20 mouse cellular contexts compared by ENCODE assay signal in the genomic region with DNA sequence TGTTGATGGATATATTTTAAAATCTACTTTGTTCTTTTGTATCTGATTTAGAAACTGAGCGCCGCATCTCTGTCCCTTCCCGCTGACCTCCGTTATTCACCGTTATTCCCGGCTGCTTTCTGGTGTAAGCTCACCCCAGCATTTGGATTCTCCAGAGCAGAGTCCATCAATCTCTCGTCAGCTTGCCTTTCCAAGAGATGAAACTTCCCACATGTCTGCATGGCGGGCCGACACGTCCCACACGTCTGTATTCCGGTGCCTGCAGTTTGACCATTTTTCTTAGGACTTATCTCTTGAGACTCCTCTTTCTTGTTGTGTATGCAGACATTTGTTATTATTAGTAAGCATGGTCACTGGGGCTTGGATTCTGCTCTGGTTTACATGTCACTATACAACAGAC. TPM values are rescaled to one million over a fixed set of nuclear protein-coding genes. Genes with fewer than 3 reads are reported as not detected.
DNase-seq lines count a peak whose midpoint lies in the region; ATAC-seq lines count a peak whose summit lies in the region.
"Had no signal": no experiment of that assay in that cellular context is flagged by ENCODE, and none has a peak within 500 bp of the region (broad histone marks: within the 10 kb centered on the region; RNA-seq: fewer than 3 reads in every experiment).

No protein-coding gene starts in this region.

- WGBS in heart, embryonic 15.5 days = 73% methylated on average over 12 of the region's 12 CpGs
- 54% methylated on average over 12 of the region's 12 CpGs for WGBS in intestine, embryonic 16.5 days

- H3K9me3 ChIP-seq in heart, embryonic 15.5 days (replicated peaks) = no peaks in the 10 kb centered on the region
- no peaks in the 10 kb centered on the region for H3K9me3 ChIP-seq in intestine, embryonic 16.5 days (ENCODE audit: control insufficient read depth, low read length)
- H3K9me3 ChIP-seq: embryonic facial prominence, embryonic 13.5 days; limb, embryonic 15.5 days; midbrain, embryonic 10.5 days; neural tube, embryonic 13.5 days had no signal

- no peaks in the 10 kb centered on the region for H3K27me3 ChIP-seq in heart, embryonic 15.5 days
- H3K27me3 ChIP-seq in intestine, embryonic 16.5 days (replicated peaks; ENCODE audit: control insufficient read depth, insufficient read depth, low read length) = no peaks in the 10 kb centered on the region
- H3K27me3 ChIP-seq: embryonic facial prominence, embryonic 13.5 days; limb, embryonic 15.5 days; neural tube, embryonic 13.5 days had no signal

- H3K4me3 ChIP-seq in heart, embryonic 15.5 days = no peak overlapping the region
- no peak overlapping the region for H3K4me3 ChIP-seq in intestine, embryonic 16.5 days (ENCODE audit: low read length)
- H3K4me3 ChIP-seq: embryonic facial prominence, embryonic 13.5 days; gastrocnemius, adult 2 months; limb, embryonic 15.5 days; midbrain, embryonic 10.5 days; neural tube, embryonic 13.5 days had no signal

- H3K4me2 ChIP-seq in heart, embryonic 15.5 days = no peak overlapping the region
- H3K4me2 ChIP-seq in intestine, embryonic 16.5 days (ENCODE audit: low read depth, low read length) = no peak overlapping the region
- H3K4me2 ChIP-seq: embryonic facial prominence, embryonic 13.5 days; hindbrain, embryonic 14.5 days; limb, embryonic 15.5 days; neural tube, embryonic 13.5 days had no signal

- intact Hi-C loops in heart, postnatal 25 days (cut with DNase I) = no loop called here

- no peak for DNase-seq in heart, postnatal 25 days (ENCODE audit: low spot score)
- peak; percentile 46 to 56 for DNase-seq in kidney, postnatal 4 days
- DNase-seq in kidney, adult 11 months = no peak
- peak; percentile 50 for DNase-seq in lung, postnatal 36 days
- DNase-seq in right cerebral cortex, postnatal 36 days (ENCODE audit: low spot score in 2 of 2) = no peak
- DNase-seq: adrenal gland, postnatal 10 days; B cell, adult 2 months; cerebellum, adult 18-20 months; cerebellum, postnatal 36 days; gastrocnemius, adult 2 months; kidney, postnatal 25 days; thymus, postnatal 36 days had no signal

- no peaks in the 10 kb centered on the region for H3K36me3 ChIP-seq in heart, embryonic 15.5 days
- no peaks in the 10 kb centered on the region for H3K36me3 ChIP-seq in intestine, embryonic 16.5 days (ENCODE audit: control insufficient read depth, insufficient read depth, low read length)
- H3K36me3 ChIP-seq: embryonic facial prominence, embryonic 13.5 days; limb, embryonic 15.5 days; midbrain, embryonic 10.5 days; neural tube, embryonic 13.5 days had no signal

- peak overlapping the region; percentile 33; the same call in 1 of the 2 replicates for H3K27ac ChIP-seq in heart, embryonic 15.5 days
- H3K27ac ChIP-seq in intestine, embryonic 16.5 days (ENCODE audit: low read length) = peak overlapping the region; percentile 21
- H3K27ac ChIP-seq: gastrocnemius, adult 2 months; hindbrain, embryonic 14.5 days; limb, embryonic 15.5 days; midbrain, embryonic 10.5 days; neural tube, embryonic 13.5 days had no signal

- H3K9ac ChIP-seq in heart, embryonic 15.5 days = no peak overlapping the region
- no peak overlapping the region for H3K9ac ChIP-seq in intestine, embryonic 16.5 days (ENCODE audit: low read depth, low read length)
- H3K9ac ChIP-seq: embryonic facial prominence, embryonic 13.5 days; hindbrain, embryonic 14.5 days; limb, embryonic 15.5 days; neural tube, embryonic 13.5 days had no signal

- no peak for ATAC-seq in heart, embryonic 15.5 days (replicated peaks; ENCODE audit: insufficient number of reproducible peaks, insufficient read depth, low FRiP score, low read depth)
- ATAC-seq in intestine, embryonic 16.5 days = no peak

- peaks cover 21% of the 10 kb centered on the region for H3K4me1 ChIP-seq in heart, embryonic 15.5 days (replicated peaks)
- peaks cover 21% of the 10 kb centered on the region for H3K4me1 ChIP-seq in intestine, embryonic 16.5 days (ENCODE audit: control insufficient read depth, insufficient read depth, low read length)
- H3K4me1 ChIP-seq: midbrain, embryonic 10.5 days had no signal

RNA-seq across cellular contexts. Expression of a gene that starts 42.0 kb away (rescaled TPM):
- polyA plus RNA-seq in heart, embryonic 15.5 days (2015; fragmentation: Nextera tagmentation; extraction: Ambion mirVana) = 90.9 and 128 TPM in 2 replicates
- total RNA-seq in heart, postnatal 25 days (2021) = 10 to 100 TPM; 83.0 to 93.0 TPM
- polyA plus RNA-seq in intestine, embryonic 16.5 days (2015; fragmentation: Nextera tagmentation; extraction: Ambion mirVana) = 327 and 341 TPM in 2 replicates
- total RNA-seq: granulocyte monocyte progenitor cell, adult 5-6 weeks had no signal

Comparison
In these comparisons a context has a peak if more than half of its experiments do, and no peak if none do; other contexts are left out.
1. DNase-seq: peak in kidney, postnatal 4 days (2 of 2) and lung, postnatal 36 days (single experiment); none in heart, postnatal 25 days (single experiment), kidney, adult 11 months (single experiment) and right cerebral cortex, postnatal 36 days (0 of 2).